Mouse (Mus musculus) gastrocnemius, postnatal 4 days (tissue): ENCODE measurements at regions not wholly inside any gene's neighbourhood (a gene's known extent, or its start where the extent isn't known, plus 50 kb on each side); places are given as distances from the start of the nearest gene placed in this dataset.

Experiments used
- DNase-seq, 2 experiments: peaks; one replicate each; pipeline ENCODE4 v3.0.0; 2021 to 2022; ENCODE audit warnings: low spot score in 2 of 2, mixed read lengths in 2 of 2

DNA sequence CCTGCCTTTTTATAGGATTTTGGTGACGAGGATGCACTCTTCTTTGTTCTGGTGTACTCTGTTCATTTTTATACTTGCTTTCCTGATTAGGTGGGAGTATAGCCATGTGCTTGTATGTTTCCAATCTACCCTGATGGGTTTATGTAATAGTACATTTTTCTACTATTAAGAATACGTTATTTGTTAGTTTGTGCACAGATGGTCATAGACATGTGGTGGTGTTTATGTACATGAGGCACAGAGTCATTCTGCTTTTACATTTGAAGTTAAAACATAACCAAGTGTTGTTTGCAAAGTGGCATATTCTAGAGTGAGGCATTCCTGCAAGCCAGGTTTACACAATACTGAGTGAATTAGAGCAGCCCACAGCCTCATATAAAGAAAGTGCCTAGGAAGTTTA is 1597.7 kb upstream of the B3galt2 start:
- no peak for DNase-seq

DNA sequence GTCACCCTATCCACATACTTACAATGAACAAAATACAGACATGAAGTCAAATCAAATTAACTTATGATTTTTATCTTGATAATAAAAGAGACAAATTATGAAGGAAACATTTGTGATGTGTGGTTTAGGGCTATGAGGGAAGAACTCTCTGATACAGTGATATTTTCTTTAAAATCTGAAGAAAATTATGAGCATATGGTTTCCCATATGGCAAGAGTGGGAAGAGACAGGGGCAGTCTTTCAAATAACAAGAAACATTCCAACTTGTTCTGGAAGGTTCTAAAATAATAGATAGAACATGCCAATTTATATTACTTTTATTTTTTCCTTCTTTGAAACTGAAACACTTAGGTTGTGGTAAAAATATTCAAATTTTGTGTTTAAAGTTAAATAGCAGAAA is 1585.3 kb upstream of the B3galt2 start:
- no peak for DNase-seq
